Mouse (Mus musculus): ENCODE measurements around the gene Palm. TPM values are rescaled to one million over a fixed set of nuclear protein-coding genes. Genes with fewer than 3 reads are reported as not detected.

The Palm gene
- polyA plus RNA-seq, 1 experiment from 2014 or later, result 66.6 TPM

DNA sequence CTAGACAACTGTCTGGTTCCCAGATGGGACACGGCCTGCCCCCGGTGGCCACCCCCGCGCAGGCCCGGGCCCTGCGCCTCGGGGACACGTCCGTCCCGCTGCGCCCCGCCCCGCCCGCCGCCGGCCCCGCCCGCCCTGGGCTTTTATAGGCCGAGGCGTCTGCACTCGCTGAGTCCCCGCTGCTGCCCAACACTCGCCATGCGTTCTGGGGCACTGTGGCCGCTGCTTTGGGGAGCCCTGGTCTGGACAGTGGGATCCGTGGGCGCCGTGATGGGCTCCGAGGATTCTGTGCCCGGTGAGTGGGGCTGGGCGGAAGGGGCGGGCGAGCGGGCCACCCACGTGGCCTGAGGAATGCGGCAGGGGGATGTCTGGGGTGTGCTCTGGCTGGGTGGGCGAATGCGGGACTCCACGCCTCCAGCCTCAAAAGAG, 16.3 kb upstream of the Palm start, which contains the start of gene Fstl3:
Gene Fstl3, plus strand, starts transcription at position 170 of the 429 bp plus-strand sequence.
- 2% methylated on average over 37 of the region's 39 CpGs for WGBS (ENCODE audit: insufficient replicate concordance)
- H3K27me3 ChIP-seq (ENCODE audit: control insufficient read depth, insufficient read depth, low read length), result peaks cover 38% of the 10 kb centered on the region
- H3K4me3 ChIP-seq (ENCODE audit: low read depth, low read length), result peak within 1 kb of the TSS; percentile 54
- H3K36me3 ChIP-seq (ENCODE audit: control insufficient read depth, insufficient read depth, low read length), result no peaks in the 10 kb centered on the region
- H3K9me3 ChIP-seq (replicated peaks; ENCODE audit: control insufficient read depth, low read length), result peaks cover 7% of the 10 kb centered on the region; the same call in 1 of the 2 replicates
- H3K4me2 ChIP-seq, result peak within 1 kb of the TSS; percentile 83
- 0 out of 2 replicates have a peak within 1 kb of the TSS, but pooled peaks have one; percentile 15 for H3K27ac ChIP-seq (ENCODE audit: low read depth, low read length)
- ATAC-seq (replicated peaks; ENCODE audit: insufficient number of reproducible peaks, low FRiP score, low TSS enrichment), result no peak
- peaks cover 31% of the 10 kb centered on the region for H3K4me1 ChIP-seq (ENCODE audit: control insufficient read depth, insufficient read depth, low read length)
- H3K9ac ChIP-seq (ENCODE audit: low read depth, low read length), result peak within 1 kb of the TSS; percentile 73

DNA sequence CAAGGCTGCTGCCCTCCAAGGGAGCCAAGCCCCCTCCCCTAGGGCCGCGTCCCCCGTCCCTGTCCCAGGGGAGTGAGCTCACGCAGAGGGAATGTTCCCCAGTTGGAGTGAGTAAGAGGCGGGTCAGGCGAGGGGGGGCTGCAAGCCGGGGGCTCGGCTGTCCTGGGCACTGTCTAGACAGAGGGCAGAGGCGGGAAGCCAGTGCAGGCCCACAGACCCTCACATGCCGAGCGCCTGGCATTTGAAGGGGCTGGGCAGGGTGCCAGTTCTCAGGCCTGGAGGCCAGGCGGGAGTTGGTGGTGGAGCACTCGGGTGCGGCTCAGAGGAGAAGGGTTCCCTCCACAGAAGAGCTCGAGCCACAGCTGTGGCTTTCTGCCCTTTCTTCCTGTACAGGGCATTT, 15.4 kb upstream of the Palm start:
- Histone ChIP-seq H3K9me3 (replicated peaks; ENCODE audit: control insufficient read depth, low read length) (0 out of 2 replicates have a peak, but pooled peaks cover 3% of the 10 kb centered on the region), H3K4me2 (peak overlapping the region; percentile 83), H3K27ac (ENCODE audit: low read depth, low read length) (0 out of 2 replicates have a peak overlapping the region, but pooled peaks have one; percentile 15), H3K27me3 (ENCODE audit: control insufficient read depth, insufficient read depth, low read length) (peaks cover 40% of the 10 kb centered on the region), H3K4me3 (ENCODE audit: low read depth, low read length) (peak overlapping the region; percentile 54), H3K36me3 (ENCODE audit: control insufficient read depth, insufficient read depth, low read length) (no peaks in the 10 kb centered on the region), H3K9ac (ENCODE audit: low read depth, low read length) (no peak overlapping the region), H3K4me1 (ENCODE audit: control insufficient read depth, insufficient read depth, low read length) (peaks cover 31% of the 10 kb centered on the region)
- WGBS (ENCODE audit: insufficient replicate concordance), result 10% methylated on average over 15 of the region's 15 CpGs
- ATAC-seq (replicated peaks; ENCODE audit: insufficient number of reproducible peaks, low FRiP score, low TSS enrichment), result no peak

DNA sequence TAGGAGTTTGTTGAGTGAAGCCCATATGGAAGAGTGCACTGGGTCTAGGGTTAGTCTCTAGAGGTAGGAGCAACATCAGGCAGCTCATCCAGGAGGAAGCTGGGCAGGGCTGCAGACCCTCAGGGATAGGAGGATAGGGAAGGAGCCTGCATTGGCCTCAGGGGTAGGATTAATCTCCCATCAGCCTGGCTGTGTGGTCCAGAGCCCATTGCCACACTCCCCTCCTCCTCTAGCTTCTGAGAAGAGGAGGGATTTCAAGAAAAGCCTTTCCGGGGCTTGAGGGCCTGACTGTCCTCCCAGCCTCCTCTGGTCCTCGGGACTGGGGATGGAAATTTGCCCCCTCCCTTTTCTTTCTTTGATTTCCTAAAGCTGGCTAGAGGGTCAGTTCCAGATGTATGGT, 14.2 kb upstream of the Palm start:
- H3K4me3 ChIP-seq (ENCODE audit: low read depth, low read length), result no peak overlapping the region
- H3K9me3 ChIP-seq (replicated peaks; ENCODE audit: control insufficient read depth, low read length), result 0 out of 2 replicates have a peak, but pooled peaks cover 3% of the 10 kb centered on the region
- peaks cover 42% of the 10 kb centered on the region for H3K27me3 ChIP-seq (ENCODE audit: control insufficient read depth, insufficient read depth, low read length)
- no peak for ATAC-seq (replicated peaks; ENCODE audit: insufficient number of reproducible peaks, low FRiP score, low TSS enrichment)
- no peaks in the 10 kb centered on the region for H3K36me3 ChIP-seq (ENCODE audit: control insufficient read depth, insufficient read depth, low read length)
- H3K4me2 ChIP-seq, result no peak overlapping the region
- 25% methylated on average over 2 of the region's 2 CpGs for WGBS (ENCODE audit: insufficient replicate concordance)
- no peak overlapping the region for H3K9ac ChIP-seq (ENCODE audit: low read depth, low read length)
- no peak overlapping the region for H3K27ac ChIP-seq (ENCODE audit: low read depth, low read length)
- H3K4me1 ChIP-seq (ENCODE audit: control insufficient read depth, insufficient read depth, low read length), result peaks cover 31% of the 10 kb centered on the region

DNA sequence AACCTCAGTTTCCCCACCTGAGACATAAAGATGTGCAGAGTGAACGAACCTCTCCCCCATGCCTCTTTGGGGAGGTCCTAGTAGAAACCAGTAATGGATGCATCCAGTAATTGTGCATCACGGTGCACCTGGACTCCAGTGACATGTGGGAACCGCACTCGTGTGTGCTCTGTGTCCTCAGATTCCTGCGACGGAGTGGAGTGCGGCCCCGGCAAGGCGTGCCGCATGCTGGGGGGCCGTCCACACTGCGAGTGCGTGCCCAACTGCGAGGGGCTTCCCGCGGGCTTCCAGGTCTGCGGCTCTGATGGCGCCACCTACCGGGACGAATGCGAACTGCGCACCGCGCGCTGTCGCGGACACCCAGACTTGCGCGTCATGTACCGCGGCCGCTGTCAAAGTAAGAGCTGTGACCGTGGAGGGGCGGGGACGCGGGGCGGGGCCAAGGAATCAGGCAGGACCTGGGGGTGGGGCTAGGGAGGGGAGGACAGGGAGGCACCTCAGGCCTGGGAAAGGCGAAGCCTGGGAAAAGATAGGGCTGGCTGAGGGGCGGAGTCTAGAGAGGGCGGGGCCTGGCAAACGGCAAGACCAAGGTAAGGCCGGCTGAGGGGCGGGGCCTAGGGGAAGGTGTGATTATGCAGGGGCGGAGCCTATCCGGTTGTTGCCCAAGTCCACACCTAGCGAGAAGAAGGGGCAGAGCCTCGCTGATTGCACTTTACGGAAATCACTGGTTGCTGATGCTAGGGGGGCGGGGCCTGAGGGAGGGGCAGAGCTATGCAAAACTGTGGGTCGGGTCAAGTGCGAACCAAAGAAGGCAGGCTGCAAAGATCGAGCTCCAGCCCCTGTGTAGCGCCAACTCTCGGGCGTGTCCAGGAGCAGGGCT, 13.3 kb upstream of the Palm start:
- Histone ChIP-seq H3K27ac (ENCODE audit: low read depth, low read length) (no peak overlapping the region), H3K9ac (ENCODE audit: low read depth, low read length) (no peak overlapping the region)

DNA sequence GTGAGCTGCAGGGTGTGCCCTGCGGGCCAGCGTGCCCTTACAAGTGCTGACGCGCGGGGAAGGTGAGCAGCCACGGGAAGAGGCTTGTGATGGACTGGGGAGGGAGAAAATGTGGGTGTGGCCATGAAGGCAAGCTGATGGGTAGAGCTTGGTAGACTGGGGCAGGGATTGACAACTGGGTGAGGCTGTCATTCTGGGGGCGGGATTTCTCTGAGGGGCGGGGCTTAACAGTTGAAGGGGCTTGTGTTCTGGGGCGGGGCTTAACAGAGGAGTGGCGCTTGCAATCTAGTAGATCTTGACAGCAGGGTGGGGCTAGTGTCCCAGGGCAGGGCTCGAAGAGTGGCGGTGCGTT, 12.7 kb upstream of the Palm start:
- under 1% methylated on average over 13 of the region's 13 CpGs for WGBS (ENCODE audit: insufficient replicate concordance)
- peaks cover 53% of the 10 kb centered on the region for H3K27me3 ChIP-seq (ENCODE audit: control insufficient read depth, insufficient read depth, low read length)
- H3K4me3 ChIP-seq (ENCODE audit: low read depth, low read length), result peak overlapping the region; percentile 37
- ATAC-seq (replicated peaks; ENCODE audit: insufficient number of reproducible peaks, low FRiP score, low TSS enrichment), result peak; percentile 54; the same call in 1 of the 2 replicates
- peak overlapping the region; percentile 73 for H3K4me2 ChIP-seq
- no peak overlapping the region for H3K27ac ChIP-seq (ENCODE audit: low read depth, low read length)
- H3K4me1 ChIP-seq (ENCODE audit: control insufficient read depth, insufficient read depth, low read length), result peaks cover 31% of the 10 kb centered on the region
- H3K9ac ChIP-seq (ENCODE audit: low read depth, low read length), result no peak overlapping the region
- H3K9me3 ChIP-seq (replicated peaks; ENCODE audit: control insufficient read depth, low read length), result no peaks in the 10 kb centered on the region
- H3K36me3 ChIP-seq (ENCODE audit: control insufficient read depth, insufficient read depth, low read length), result no peaks in the 10 kb centered on the region

More for the DNA sequence above, 13.3 kb upstream of the Palm start:
- Histone ChIP-seq H3K9me3 (replicated peaks; ENCODE audit: control insufficient read depth, low read length) (0 out of 2 replicates have a peak, but pooled peaks cover under 1% of the 10 kb centered on the region), H3K27me3 (ENCODE audit: control insufficient read depth, insufficient read depth, low read length) (peaks cover 50% of the 10 kb centered on the region), H3K4me1 (ENCODE audit: control insufficient read depth, insufficient read depth, low read length) (peaks cover 31% of the 10 kb centered on the region), H3K4me3 (ENCODE audit: low read depth, low read length) (peak overlapping the region; percentile 37), H3K36me3 (ENCODE audit: control insufficient read depth, insufficient read depth, low read length) (no peaks in the 10 kb centered on the region), H3K4me2 (peak overlapping the region; percentile 73)
- 2% methylated on average over 55 of the region's 55 CpGs for WGBS (ENCODE audit: insufficient replicate concordance)
- peak; percentile 85 for ATAC-seq (replicated peaks; ENCODE audit: insufficient number of reproducible peaks, low FRiP score, low TSS enrichment)

DNA sequence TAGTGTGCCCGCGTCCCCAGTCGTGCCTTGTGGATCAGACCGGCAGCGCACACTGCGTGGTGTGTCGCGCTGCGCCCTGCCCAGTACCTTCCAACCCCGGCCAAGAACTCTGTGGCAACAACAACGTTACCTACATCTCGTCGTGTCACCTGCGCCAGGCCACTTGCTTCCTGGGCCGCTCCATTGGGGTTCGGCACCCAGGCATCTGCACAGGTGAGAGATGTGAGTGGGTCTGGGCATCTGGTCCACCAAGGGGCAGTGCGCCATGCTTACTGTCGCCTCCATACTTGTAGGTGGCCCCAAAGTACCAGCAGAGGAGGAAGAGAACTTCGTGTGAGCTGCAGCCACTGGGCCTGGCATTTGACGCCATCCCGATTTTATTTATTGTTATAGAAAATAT, 12.2 kb upstream of the Palm start:
- Histone ChIP-seq H3K27me3 (ENCODE audit: control insufficient read depth, insufficient read depth, low read length) (peaks cover 55% of the 10 kb centered on the region), H3K27ac (ENCODE audit: low read depth, low read length) (no peak overlapping the region), H3K4me2 (peak overlapping the region; percentile 73), H3K36me3 (ENCODE audit: control insufficient read depth, insufficient read depth, low read length) (no peaks in the 10 kb centered on the region), H3K4me1 (ENCODE audit: control insufficient read depth, insufficient read depth, low read length) (peaks cover 31% of the 10 kb centered on the region), H3K4me3 (ENCODE audit: low read depth, low read length) (peak overlapping the region; percentile 37), H3K9me3 (replicated peaks; ENCODE audit: control insufficient read depth, low read length) (no peaks in the 10 kb centered on the region), H3K9ac (ENCODE audit: low read depth, low read length) (no peak overlapping the region)
- no peak for ATAC-seq (replicated peaks; ENCODE audit: insufficient number of reproducible peaks, low FRiP score, low TSS enrichment)
- WGBS (ENCODE audit: insufficient replicate concordance), result 28% methylated on average over 21 of the region's 21 CpGs

DNA sequence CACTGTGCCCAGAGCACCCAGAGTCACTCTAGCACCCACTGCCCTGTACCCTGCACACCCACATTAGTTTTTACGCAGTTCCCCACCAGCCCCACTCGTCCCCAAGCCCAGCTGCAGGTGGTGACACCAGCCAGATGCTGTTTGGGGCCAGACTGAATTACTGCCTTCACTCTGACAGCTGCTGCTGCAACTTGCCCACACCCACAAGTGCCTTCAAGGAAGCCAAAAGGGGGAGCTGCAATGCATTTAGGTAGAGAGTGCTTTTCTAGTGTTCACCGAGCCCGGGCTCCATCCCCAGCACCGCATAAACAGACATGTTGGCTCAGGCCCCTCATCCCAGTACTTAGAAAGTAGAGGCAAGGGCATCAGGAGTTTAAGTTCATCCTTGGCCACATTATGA, 11.4 kb upstream of the Palm start:
- Histone ChIP-seq H3K36me3 (ENCODE audit: control insufficient read depth, insufficient read depth, low read length) (no peaks in the 10 kb centered on the region), H3K9me3 (replicated peaks; ENCODE audit: control insufficient read depth, low read length) (no peaks in the 10 kb centered on the region), H3K9ac (ENCODE audit: low read depth, low read length) (no peak overlapping the region), H3K4me3 (ENCODE audit: low read depth, low read length) (no peak overlapping the region), H3K4me2 (no peak overlapping the region), H3K27me3 (ENCODE audit: control insufficient read depth, insufficient read depth, low read length) (peaks cover 54% of the 10 kb centered on the region), H3K4me1 (ENCODE audit: control insufficient read depth, insufficient read depth, low read length) (peaks cover 30% of the 10 kb centered on the region), H3K27ac (ENCODE audit: low read depth, low read length) (no peak overlapping the region)
- no peak for ATAC-seq (replicated peaks; ENCODE audit: insufficient number of reproducible peaks, low FRiP score, low TSS enrichment)
- WGBS (ENCODE audit: insufficient replicate concordance), result 61% methylated on average over 5 of the region's 5 CpGs

DNA sequence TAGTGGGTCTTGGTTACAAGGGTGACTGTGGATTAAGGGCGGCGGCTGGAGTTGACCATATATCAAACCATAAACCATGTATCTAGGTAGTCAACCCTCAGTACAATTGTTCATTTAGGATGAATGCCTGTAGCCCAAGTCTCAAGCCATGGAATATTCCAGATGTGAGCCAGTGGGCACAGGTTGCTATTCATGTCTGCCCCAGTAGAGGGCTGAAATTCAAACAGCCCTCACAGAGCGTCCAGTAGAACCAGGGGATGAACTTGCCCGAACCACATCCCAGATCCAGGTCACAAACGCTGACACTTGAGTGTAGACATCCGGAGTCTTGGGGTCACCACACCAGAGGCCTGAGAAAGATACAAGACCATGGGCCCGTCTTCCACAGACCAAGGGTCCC, 10.3 kb upstream of the Palm start:
- H3K4me2 ChIP-seq, result no peak overlapping the region
- H3K4me3 ChIP-seq (ENCODE audit: low read depth, low read length), result no peak overlapping the region
- no peak for ATAC-seq (replicated peaks; ENCODE audit: insufficient number of reproducible peaks, low FRiP score, low TSS enrichment)
- WGBS (ENCODE audit: insufficient replicate concordance), result 60% methylated on average over 7 of the region's 7 CpGs
- no peaks in the 10 kb centered on the region for H3K36me3 ChIP-seq (ENCODE audit: control insufficient read depth, insufficient read depth, low read length)
- peaks cover 19% of the 10 kb centered on the region for H3K4me1 ChIP-seq (ENCODE audit: control insufficient read depth, insufficient read depth, low read length)
- no peaks in the 10 kb centered on the region for H3K9me3 ChIP-seq (replicated peaks; ENCODE audit: control insufficient read depth, low read length)
- no peak overlapping the region for H3K27ac ChIP-seq (ENCODE audit: low read depth, low read length)
- no peak overlapping the region for H3K9ac ChIP-seq (ENCODE audit: low read depth, low read length)
- H3K27me3 ChIP-seq (ENCODE audit: control insufficient read depth, insufficient read depth, low read length), result peaks cover 45% of the 10 kb centered on the region

Measured in heart, embryonic 11.5 days (tissue).